Comparison of ENCODE assay signal across 24 mouse cellular contexts in genomic region chr5:13331412-13331811, GRCm38 (mm10).
DNase-seq lines count a peak whose midpoint lies in the region; ATAC-seq lines count a peak whose summit lies in the region.
"Had no signal": no experiment of that assay in that cellular context is flagged by ENCODE, and none has a peak within 500 bp of the region (broad histone marks: within the 10 kb centered on the region; RNA-seq: fewer than 3 reads in every experiment).

No protein-coding gene starts in this region.

- DNase-seq in limb, embryonic 10.5 days (ENCODE audit: low spot score): no peak
- peak; percentile 30 for DNase-seq in embryo, embryonic 11.5 days (ENCODE audit: low read depth, low spot score)
- peak; percentile 64 for DNase-seq in forelimb bud, embryonic 11.5 days (ENCODE audit: low read depth, low spot score)
- no peak for DNase-seq in ovary, adult 18-20 months (ENCODE audit: low spot score)
- no peak for DNase-seq in gastrocnemius, postnatal 14 days
- DNase-seq in left cerebral cortex, postnatal 25 days (ENCODE audit: low spot score in 2 of 2): no peak
- DNase-seq: adrenal gland, adult 2 months; adrenal gland, postnatal 25 days; cerebellum, adult 18-20 months; cerebellum, adult 9-11 months; forebrain, postnatal 0 days; gastrocnemius, adult 2 months; gastrocnemius, postnatal 36 days; heart, adult 18-20 months; heart, postnatal 14 days had no signal

- H3K36me3 ChIP-seq in limb, embryonic 12.5 days: no peaks in the 10 kb centered on the region
- no peaks in the 10 kb centered on the region for H3K36me3 ChIP-seq in limb, embryonic 10.5 days
- H3K36me3 ChIP-seq: embryonic facial prominence, embryonic 13.5 days; heart, embryonic 10.5 days; hindbrain, embryonic 13.5 days had no signal

- H3K4me2 ChIP-seq in limb, embryonic 12.5 days: no peak overlapping the region
- H3K4me2 ChIP-seq: embryonic facial prominence, embryonic 13.5 days; forebrain, embryonic 13.5 days; hindbrain, embryonic 13.5 days had no signal

- peaks cover 6% of the 10 kb centered on the region for H3K4me1 ChIP-seq in limb, embryonic 12.5 days (replicated peaks)
- peaks cover 24% of the 10 kb centered on the region for H3K4me1 ChIP-seq in limb, embryonic 10.5 days
- H3K4me1 ChIP-seq: heart, embryonic 10.5 days; hindbrain, embryonic 13.5 days had no signal

- no peak overlapping the region for H3K27ac ChIP-seq in limb, embryonic 12.5 days
- no peak overlapping the region for H3K27ac ChIP-seq in limb, embryonic 10.5 days
- H3K27ac ChIP-seq: embryonic facial prominence, embryonic 13.5 days; forebrain, embryonic 13.5 days; gastrocnemius, adult 2 months; heart, embryonic 10.5 days; hindbrain, embryonic 13.5 days; hindbrain, postnatal 0 days had no signal

- H3K27me3 ChIP-seq in limb, embryonic 12.5 days: no peaks in the 10 kb centered on the region
- no peaks in the 10 kb centered on the region for H3K27me3 ChIP-seq in limb, embryonic 10.5 days (ENCODE audit: low read depth, poor library complexity, severe bottlenecking)
- H3K27me3 ChIP-seq: CH12.LX; embryonic facial prominence, embryonic 13.5 days; forebrain, embryonic 13.5 days; hindbrain, embryonic 13.5 days; Patski had no signal

- intact Hi-C loops in gastrocnemius, postnatal 14 days (cut with DNase I; ENCODE audit: low total_unique reads): no loop called here
- intact Hi-C loops in left cerebral cortex, postnatal 25 days (cut with DNase I): no loop called here

- peak; percentile 20; the same call in 1 of the 2 replicates for ATAC-seq in limb, embryonic 12.5 days (ENCODE audit: insufficient number of reproducible peaks, insufficient read depth, low FRiP score, low TSS enrichment, low read depth)
- ATAC-seq: activated CD4-positive, CD25-positive, alpha-beta regulatory T cell, adult 4 months; forebrain, embryonic 13.5 days; forebrain, postnatal 0 days; hindbrain, postnatal 0 days; Patski had no signal

- H3K9ac ChIP-seq in limb, embryonic 12.5 days (replicated peaks): no peak overlapping the region
- H3K9ac ChIP-seq: embryonic facial prominence, embryonic 13.5 days; forebrain, embryonic 13.5 days; forebrain, postnatal 0 days; hindbrain, embryonic 13.5 days had no signal

- no peak overlapping the region for H3K4me3 ChIP-seq in limb, embryonic 12.5 days (replicated peaks)
- H3K4me3 ChIP-seq in limb, embryonic 10.5 days: no peak overlapping the region
- H3K4me3 ChIP-seq: embryonic facial prominence, embryonic 13.5 days; forebrain, embryonic 13.5 days; gastrocnemius, adult 2 months; heart, embryonic 10.5 days; hindbrain, embryonic 13.5 days had no signal

- no peaks in the 10 kb centered on the region for H3K9me3 ChIP-seq in limb, embryonic 12.5 days
- H3K9me3 ChIP-seq in limb, embryonic 10.5 days (replicated peaks): no peaks in the 10 kb centered on the region
- H3K9me3 ChIP-seq: embryonic facial prominence, embryonic 13.5 days; forebrain, embryonic 13.5 days; heart, embryonic 10.5 days; hindbrain, embryonic 13.5 days had no signal

- WGBS in limb, embryonic 12.5 days: 23% methylated on average over 2 of the region's 2 CpGs
- whole genome bisulfite sequencing in limb, embryonic 10.5 days: 43% methylated on average over 2 of the region's 2 CpGs

Comparison
In these comparisons a context has a peak if more than half of its experiments do, and no peak if none do; other contexts are left out.
1. DNase-seq: peak in embryo, embryonic 11.5 days (single experiment) and forelimb bud, embryonic 11.5 days (single experiment); none in limb, embryonic 10.5 days (single experiment), ovary, adult 18-20 months (single experiment), gastrocnemius, postnatal 14 days (single experiment) and left cerebral cortex, postnatal 25 days (0 of 2).